Mouse (Mus musculus) liver, embryonic 14.5 days (tissue): Measurements from ENCODE around the gene Sox6.

ENCODE experiments used
- CTCF ChIP-seq: IDR thresholded peaks from 2 replicates; pipeline ENCODE4 v1.5.1; 2016; ENCODE audit warnings: antibody characterized with exemption, low read depth, control low read depth
- EP300 ChIP-seq: IDR thresholded peaks from 2 replicates; pipeline ENCODE4 v1.6.1; 2016; ENCODE audit warnings: antibody characterized with exemption, low read depth

DNA sequence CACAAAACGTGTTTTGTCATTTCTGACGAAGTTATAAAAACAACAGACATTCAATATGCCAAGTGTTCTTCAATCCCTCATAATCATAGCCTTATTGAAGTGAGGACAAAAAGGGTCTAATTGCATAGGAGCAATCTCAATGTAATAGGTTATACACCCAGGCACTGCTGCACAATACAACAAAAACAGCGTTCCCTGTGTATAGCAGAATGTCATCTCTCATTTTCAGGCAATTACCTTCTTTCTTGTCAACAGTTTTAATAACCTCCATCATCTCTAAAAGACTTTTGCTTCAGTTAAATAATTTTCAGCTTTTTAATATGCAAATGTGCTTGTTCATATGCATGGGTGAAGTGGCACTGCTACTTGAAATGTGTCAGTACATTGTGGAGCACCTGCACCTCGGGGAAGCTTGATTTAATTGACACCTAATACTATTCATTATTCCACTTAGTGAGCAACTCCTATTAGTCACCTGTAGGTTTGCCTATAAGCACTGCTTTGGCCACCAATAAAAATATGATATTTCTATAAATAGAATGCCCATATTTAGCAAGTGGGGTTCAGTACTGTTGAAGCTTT is 292.8 kb downstream of the Sox6 start:
- no peak for TF ChIP-seq CTCF
- no peak for TF ChIP-seq EP300
